Mouse (Mus musculus): ENCODE data around the gene Tmem218.

- no peak for TF ChIP-seq CTCF (IDR thresholded peaks at IDR 0.05 in 2 of 3, conservative IDR thresholded peaks at IDR 0.05 in 1 of 3; ENCODE audit: control insufficient read depth in 1 of 3, insufficient read depth in 1 of 3, low read depth in 2 of 3, low read length in 3 of 3, poor library complexity in 1 of 3, severe bottlenecking in 1 of 3)
- TF ChIP-seq BHLHE40 (IDR thresholded peaks at IDR 0.05; ENCODE audit: borderline replicate concordance, low read depth, low read length) = no peak
- TF ChIP-seq POLR2A (IDR thresholded peaks at IDR 0.05; ENCODE audit: control insufficient read depth in 1 of 2, insufficient read depth in 1 of 2, low read depth in 1 of 2, low read length in 2 of 2, poor library complexity in 1 of 2) = no peak
- TF ChIP-seq MEF2A (IDR thresholded peaks at IDR 0.05; ENCODE audit: extremely low read depth, insufficient replicate concordance, low read depth, low read length, poor library complexity, severe bottlenecking) = no peak
- TF ChIP-seq UBTF (IDR thresholded peaks at IDR 0.05; ENCODE audit: borderline replicate concordance, insufficient read depth, low read depth, low read length) = no peak
- no peak for TF ChIP-seq MAFK (IDR thresholded peaks at IDR 0.05; ENCODE audit: borderline replicate concordance, low read depth, low read length)
- TF ChIP-seq HCFC1 (IDR thresholded peaks at IDR 0.05; ENCODE audit: low read depth, low read length) = no peak
- TF ChIP-seq ZMIZ1 (IDR thresholded peaks at IDR 0.05; ENCODE audit: low read depth, low read length) = no peak
- TF ChIP-seq CHD2 (IDR thresholded peaks at IDR 0.05; ENCODE audit: low read length) = no peak
These were observed 42.0 kb downstream of the Tmem218 start for GRCm38 (mm10) chr9:37249976-37250375.
